Mouse (Mus musculus): Measurements from ENCODE around the gene Vmn1r201. TPM values are rescaled to one million over a fixed set of nuclear protein-coding genes. Genes with fewer than 3 reads are reported as not detected.

The Vmn1r201 gene
- not detected in 2 replicates for polyA plus RNA-seq (2016; fragmentation: Nextera tagmentation; extraction: Ambion mirVana)

GRCm38 (mm10) chr13:22471623-22472022 is at the start of gene Vmn1r201:
TSS of gene Vmn1r201 (plus strand) at chr13:22471923.
- no peak within 1 kb of the TSS for H3K4me2 ChIP-seq
- no peak within 1 kb of the TSS for H3K4me3 ChIP-seq
- WGBS (ENCODE audit: insufficient replicate concordance), result 40% methylated on average over 1 of the region's 1 CpGs
- H3K36me3 ChIP-seq, result no peaks in the 10 kb centered on the region
- H3K27ac ChIP-seq, result no peak within 1 kb of the TSS
- H3K27me3 ChIP-seq (replicated peaks), result no peaks in the 10 kb centered on the region
- H3K4me1 ChIP-seq, result no peaks in the 10 kb centered on the region
- no peaks in the 10 kb centered on the region for H3K9me3 ChIP-seq (replicated peaks)
- H3K9ac ChIP-seq, result no peak within 1 kb of the TSS
- ATAC-seq, result no peak

GRCm38 (mm10) chr13:22455145-22455544 is 16.6 kb upstream of the Vmn1r201 start:
- Histone ChIP-seq H3K4me2 (no peak overlapping the region), H3K4me3 (no peak overlapping the region), H3K9me3 (replicated peaks) (no peaks in the 10 kb centered on the region), H3K9ac (no peak overlapping the region), H3K27ac (no peak overlapping the region), H3K36me3 (no peaks in the 10 kb centered on the region), H3K4me1 (no peaks in the 10 kb centered on the region), H3K27me3 (replicated peaks) (no peaks in the 10 kb centered on the region)
- no peak for ATAC-seq

GRCm38 (mm10) chr13:22502431-22502830 is 30.7 kb downstream of the Vmn1r201 start:
- no peak overlapping the region for H3K27ac ChIP-seq
- H3K36me3 ChIP-seq, result no peaks in the 10 kb centered on the region
- 59% methylated on average over 3 of the region's 3 CpGs for WGBS (ENCODE audit: insufficient replicate concordance)
- no peak for ATAC-seq
- no peaks in the 10 kb centered on the region for H3K9me3 ChIP-seq (replicated peaks)
- H3K4me2 ChIP-seq, result no peak overlapping the region
- no peaks in the 10 kb centered on the region for H3K4me1 ChIP-seq
- no peaks in the 10 kb centered on the region for H3K27me3 ChIP-seq (replicated peaks)
- no peak overlapping the region for H3K4me3 ChIP-seq
- no peak overlapping the region for H3K9ac ChIP-seq

GRCm38 (mm10) chr13:22505281-22505680 is 33.6 kb downstream of the Vmn1r201 start, which contains the start of gene Vmn1r202:
TSS of gene Vmn1r202 (minus strand) at chr13:22505381.
- ATAC-seq, result no peak
- no peak within 1 kb of the TSS for H3K9ac ChIP-seq
- H3K4me2 ChIP-seq, result no peak within 1 kb of the TSS
- no peaks in the 10 kb centered on the region for H3K27me3 ChIP-seq (replicated peaks)
- no peaks in the 10 kb centered on the region for H3K4me1 ChIP-seq
- no peak within 1 kb of the TSS for H3K4me3 ChIP-seq
- H3K36me3 ChIP-seq, result no peaks in the 10 kb centered on the region
- H3K27ac ChIP-seq, result no peak within 1 kb of the TSS
- no peaks in the 10 kb centered on the region for H3K9me3 ChIP-seq (replicated peaks)

- no peak within 1 kb of the TSS for H3K27ac ChIP-seq
- H3K4me1 ChIP-seq, result no peaks in the 10 kb centered on the region
- no peaks in the 10 kb centered on the region for H3K36me3 ChIP-seq
- no peak within 1 kb of the TSS for H3K9ac ChIP-seq
- H3K4me3 ChIP-seq, result no peak within 1 kb of the TSS
- no peaks in the 10 kb centered on the region for H3K9me3 ChIP-seq (replicated peaks)
- no peak within 1 kb of the TSS for H3K4me2 ChIP-seq
- H3K27me3 ChIP-seq (replicated peaks), result no peaks in the 10 kb centered on the region
- no peak for ATAC-seq
Observed at GRCm38 (mm10) chr13:22517814-22518213, 46.1 kb downstream of the Vmn1r201 start, which contains the start of gene Vmn1r203. TSS of gene Vmn1r203 (plus strand) at chr13:22518114.

Other genes with a start within 250 kb of the Vmn1r201 start
- not detected in 2 replicates for gene Vmn1r193, start 248.8 kb upstream of the Vmn1r201 start, polyA plus RNA-seq (2016; fragmentation: Nextera tagmentation; extraction: Ambion mirVana)
- not detected in 2 replicates for gene Vmn1r194, start 227.7 kb upstream of the Vmn1r201 start, polyA plus RNA-seq (2016; fragmentation: Nextera tagmentation; extraction: Ambion mirVana)
- not detected in 2 replicates for gene Vmn1r195, start 201.4 kb upstream of the Vmn1r201 start, polyA plus RNA-seq (2016; fragmentation: Nextera tagmentation; extraction: Ambion mirVana)
- gene Vmn1r196, start 182.0 kb upstream of the Vmn1r201 start, polyA plus RNA-seq (2016; fragmentation: Nextera tagmentation; extraction: Ambion mirVana), result not detected in 2 replicates
- gene Vmn1r197, start 147.3 kb upstream of the Vmn1r201 start, polyA plus RNA-seq (2016; fragmentation: Nextera tagmentation; extraction: Ambion mirVana), result not detected in 2 replicates
- not detected in 2 replicates for gene Vmn1r198, start 121.6 kb upstream of the Vmn1r201 start, polyA plus RNA-seq (2016; fragmentation: Nextera tagmentation; extraction: Ambion mirVana)
- not detected in 2 replicates for gene Vmn1r199, start 92.1 kb upstream of the Vmn1r201 start, polyA plus RNA-seq (2016; fragmentation: Nextera tagmentation; extraction: Ambion mirVana)
- gene Vmn1r200, start 81.5 kb upstream of the Vmn1r201 start, polyA plus RNA-seq (2016; fragmentation: Nextera tagmentation; extraction: Ambion mirVana), result not detected in 2 replicates
- not detected in 2 replicates for gene Vmn1r202, start 33.5 kb downstream of the Vmn1r201 start, polyA plus RNA-seq (2016; fragmentation: Nextera tagmentation; extraction: Ambion mirVana)
- not detected in 2 replicates for gene Vmn1r203, start 46.2 kb downstream of the Vmn1r201 start, polyA plus RNA-seq (2016; fragmentation: Nextera tagmentation; extraction: Ambion mirVana)
- gene Vmn1r204, start 81.3 kb downstream of the Vmn1r201 start, polyA plus RNA-seq (2016; fragmentation: Nextera tagmentation; extraction: Ambion mirVana), result not detected in 2 replicates
- not detected in 2 replicates for gene Vmn1r205, start 121.1 kb downstream of the Vmn1r201 start, polyA plus RNA-seq (2016; fragmentation: Nextera tagmentation; extraction: Ambion mirVana)
- gene Vmn1r206, start 152.3 kb downstream of the Vmn1r201 start, polyA plus RNA-seq (2016; fragmentation: Nextera tagmentation; extraction: Ambion mirVana), result not detected in 2 replicates